Mouse (Mus musculus) megakaryocyte, embryonic 14.5 days (primary cell): ENCODE data around the gene Foxl2.

ENCODE experiments used
- FLI1 ChIP-seq: IDR thresholded peaks from 2 replicates; pipeline ENCODE4 v1.6.1; 2012; ENCODE audit warnings: low read length, inconsistent platforms, mixed read lengths
- GATA1 ChIP-seq: IDR thresholded peaks from 3 replicates; pipeline ENCODE4 v1.6.1; 2012; ENCODE audit warnings: mixed read lengths, low read length, inconsistent platforms, borderline replicate concordance

DNA sequence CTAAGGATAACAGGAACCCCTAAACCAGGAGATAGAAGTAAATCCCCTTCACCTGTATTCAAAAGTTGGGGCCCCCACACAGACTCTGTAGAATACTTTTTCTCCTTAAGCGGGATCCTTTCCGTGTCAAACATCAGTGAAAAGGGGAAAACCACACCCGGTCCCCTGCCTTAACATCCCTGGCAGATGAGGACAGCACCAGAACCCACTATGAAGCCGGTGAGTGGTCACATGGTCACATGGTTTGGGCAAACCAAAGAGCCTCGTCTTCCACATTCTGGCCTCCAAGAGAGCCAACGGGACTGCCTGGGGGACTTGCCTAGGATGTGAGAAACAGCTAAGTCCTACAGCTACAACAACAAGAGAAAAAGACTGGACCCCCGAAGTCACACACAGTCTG lies 18.5 kb downstream of the Foxl2 start:
- TF ChIP-seq GATA1 (no peak), FLI1 (no peak)
